Mouse (Mus musculus) spleen, postnatal 14 days (tissue): ENCODE measurements around the gene Smg9.

ENCODE experiments used
- DNase-seq, 2 experiments: peaks; one replicate each; pipeline ENCODE4 v3.0.0; 2021 to 2022; ENCODE audit warnings: low spot score in 2 of 2

Gene Smg9

GRCm38 (mm10) chr7:24408186-24408585 lies 8.8 kb downstream of the Smg9 start:
- no peak for DNase-seq

- DNase-seq, result no peak
Observed at GRCm38 (mm10) chr7:24410123-24410522, 10.7 kb downstream of the Smg9 start.

GRCm38 (mm10) chr7:24410831-24411230 lies 11.4 kb downstream of the Smg9 start:
- DNase-seq, result no peak

- DNase-seq, result peak in 1 of 2 experiments; percentile 22
Observed at GRCm38 (mm10) chr7:24413630-24414029, 14.2 kb downstream of the Smg9 start.

- DNase-seq, result no peak
Observed at GRCm38 (mm10) chr7:24415261-24415660, 15.8 kb downstream of the Smg9 start.

GRCm38 (mm10) chr7:24419579-24419978 lies 20.2 kb downstream of the Smg9 start:
- DNase-seq, result no peak

GRCm38 (mm10) chr7:24421648-24422047 lies 22.2 kb downstream of the Smg9 start:
- DNase-seq, result no peak

- DNase-seq, result no peak
Observed at GRCm38 (mm10) chr7:24422251-24422650, 22.8 kb downstream of the Smg9 start.

GRCm38 (mm10) chr7:24423107-24423763 lies 23.8 kb downstream of the Smg9 start:
- no peak for DNase-seq

GRCm38 (mm10) chr7:24423956-24424732 lies 24.7 kb downstream of the Smg9 start:
- DNase-seq, result no peak

GRCm38 (mm10) chr7:24425919-24426318 lies 26.5 kb downstream of the Smg9 start:
- no peak for DNase-seq

GRCm38 (mm10) chr7:24427168-24427567 lies 27.7 kb downstream of the Smg9 start:
- no peak for DNase-seq

GRCm38 (mm10) chr7:24428725-24429124 lies 29.3 kb downstream of the Smg9 start:
- DNase-seq, result no peak

GRCm38 (mm10) chr7:24429413-24430112 lies 30.1 kb downstream of the Smg9 start:
- no peak for DNase-seq

- DNase-seq, result no peak
Observed at GRCm38 (mm10) chr7:24430551-24431345, 31.3 kb downstream of the Smg9 start.

GRCm38 (mm10) chr7:24431713-24432112 lies 32.3 kb downstream of the Smg9 start:
- DNase-seq, result no peak

GRCm38 (mm10) chr7:24435305-24435704 lies 35.9 kb downstream of the Smg9 start:
- no peak for DNase-seq

GRCm38 (mm10) chr7:24437981-24438380 lies 38.6 kb downstream of the Smg9 start:
- DNase-seq, result no peak

GRCm38 (mm10) chr7:24439191-24439590 lies 39.8 kb downstream of the Smg9 start:
- no peak for DNase-seq

- DNase-seq, result no peak
Observed at GRCm38 (mm10) chr7:24439891-24440290, 40.5 kb downstream of the Smg9 start.

- DNase-seq, result peak; percentile 60 to 68
Observed at GRCm38 (mm10) chr7:24441785-24442184, 42.4 kb downstream of the Smg9 start.

- DNase-seq, result peak in 1 of 2 experiments; percentile 36
Observed at GRCm38 (mm10) chr7:24442313-24442712, 42.9 kb downstream of the Smg9 start.
